Mouse (Mus musculus) MEL (cell line): Measurements from ENCODE around the gene Fut1. TPM values are rescaled to one million over a fixed set of nuclear protein-coding genes. Genes with fewer than 3 reads are reported as not detected.
A peak's percentile ranks its signal among the peaks of the same experiment; 100 is the strongest.

ENCODE experiments used
- DNase-seq: peaks from one replicate; pipeline ENCODE4 v3.0.0; 2011; ENCODE audit warnings: low read depth, low spot score
- H3K27ac ChIP-seq: 2 replicates; pipeline ENCODE4 v1.5.1; 2012; ENCODE audit warnings: low read depth, mild to moderate bottlenecking, control low read depth, low read length, moderate library complexity; ENCODE audit not compliant: control insufficient read depth
- H3K27me3 ChIP-seq, 2 experiments: fragments of 150-350 bp in 1 of 2; sonication (generic) in 1 of 2; 2 replicates each; pipeline ENCODE4 v1.6.1; 2012; ENCODE audit warnings: low read length in 2 of 2, mild to moderate bottlenecking in 2 of 2, improper control_type of control experiment in 1 of 2, moderate library complexity in 1 of 2; ENCODE audit not compliant: insufficient read depth in 2 of 2, control insufficient read depth in 1 of 2
- H3K36me3 ChIP-seq, 2 experiments: 2 replicates each; pipeline ENCODE4 v1.6.1; 2012 to 2014; ENCODE audit warnings: low read length in 2 of 2, improper control_type of control experiment in 1 of 2, inconsistent platforms in 1 of 2, mild to moderate bottlenecking in 1 of 2; ENCODE audit not compliant: insufficient read depth in 2 of 2, control insufficient read depth in 1 of 2
- H3K4me1 ChIP-seq, 2 experiments: fragments of 150-350 bp in 1 of 2; sonication (generic) in 1 of 2; 2 replicates each; pipeline ENCODE4 v1.6.1; 2012; ENCODE audit warnings: low read length in 2 of 2, improper control_type of control experiment in 1 of 2, mild to moderate bottlenecking in 1 of 2; ENCODE audit not compliant: insufficient read depth in 2 of 2, control insufficient read depth in 1 of 2
- H3K4me3 ChIP-seq, 2 experiments: fragments of 150-350 bp in 1 of 2; sonication (generic) in 1 of 2; 2 replicates each; pipeline ENCODE4 v1.5.1; 2012; ENCODE audit warnings: low read depth in 2 of 2, low read length in 2 of 2, mild to moderate bottlenecking in 2 of 2, moderate library complexity in 2 of 2, control low read depth in 1 of 2, improper control_type of control experiment in 1 of 2; ENCODE audit not compliant: control insufficient read depth in 1 of 2, insufficient read depth in 1 of 2
- H3K79me2 ChIP-seq: 2 replicates; pipeline ENCODE4 v1.6.1; 2012; ENCODE audit warnings: mild to moderate bottlenecking, low read length, moderate library complexity; ENCODE audit not compliant: control insufficient read depth, poor library complexity, insufficient read depth
- H3K9ac ChIP-seq: 2 replicates; pipeline ENCODE4 v1.6.1; 2012; ENCODE audit warnings: low read depth, mild to moderate bottlenecking, control low read depth, low read length, moderate library complexity; ENCODE audit not compliant: control insufficient read depth, poor library complexity, severe bottlenecking
- H3K9me3 ChIP-seq: fragments of 150-350 bp; sonication (generic); replicated peaks from 2 replicates; pipeline ENCODE4 v1.6.1; 2012; ENCODE audit warnings: mild to moderate bottlenecking, low read length, improper control_type of control experiment, moderate library complexity; ENCODE audit not compliant: insufficient read depth
- BHLHE40 ChIP-seq: IDR thresholded peaks from 2 replicates; pipeline ENCODE4 v1.6.1; 2012; ENCODE audit warnings: low read depth, mild to moderate bottlenecking, inconsistent platforms, low read length, improper control_type of control experiment, borderline replicate concordance
- CTCF ChIP-seq, 3 experiments: IDR thresholded peaks in 2 of 3; conservative IDR thresholded peaks in 1 of 3; 2 replicates each; pipeline ENCODE4 v1.5.1; 2011 to 2012; ENCODE audit warnings: low read length in 3 of 3, low read depth in 2 of 3, mild to moderate bottlenecking in 2 of 3, improper control_type of control experiment in 1 of 3, inconsistent platforms in 1 of 3, mixed read lengths in 1 of 3, moderate library complexity in 1 of 3; ENCODE audit not compliant: control insufficient read depth in 1 of 3, insufficient read depth in 1 of 3, poor library complexity in 1 of 3, severe bottlenecking in 1 of 3
- E2F4 ChIP-seq: IDR thresholded peaks from 2 replicates; pipeline ENCODE4 v1.6.1; 2011; ENCODE audit warnings: low read depth, low read length, improper control_type of control experiment, borderline replicate concordance
- EP300 ChIP-seq, 2 experiments: IDR thresholded peaks; 2 replicates each; pipeline ENCODE4 v1.6.1; 2011; ENCODE audit warnings: improper control_type of control experiment in 2 of 2, low read length in 2 of 2, low read depth in 1 of 2, mild to moderate bottlenecking in 1 of 2
- ETS1 ChIP-seq: IDR thresholded peaks from 2 replicates; pipeline ENCODE4 v1.6.1; 2012; ENCODE audit warnings: low read depth, mild to moderate bottlenecking, inconsistent platforms, low read length, improper control_type of control experiment, moderate library complexity
- GATA1 ChIP-seq: IDR thresholded peaks from 2 replicates; pipeline ENCODE4 v1.6.1; 2011; ENCODE audit warnings: low read depth, low read length, improper control_type of control experiment
- HCFC1 ChIP-seq: IDR thresholded peaks from 2 replicates; pipeline ENCODE4 v1.6.1; 2012; ENCODE audit warnings: low read depth, mild to moderate bottlenecking, inconsistent platforms, low read length, improper control_type of control experiment, moderate library complexity
- JUND ChIP-seq: IDR thresholded peaks from 2 replicates; pipeline ENCODE4 v1.6.1; 2011; ENCODE audit warnings: low read depth, mild to moderate bottlenecking, improper control_type of control experiment, low read length
- MAFK ChIP-seq: IDR thresholded peaks from 2 replicates; pipeline ENCODE4 v1.6.1; 2011; ENCODE audit warnings: low read depth, mild to moderate bottlenecking, low read length, improper control_type of control experiment, borderline replicate concordance
- MXI1 ChIP-seq: IDR thresholded peaks from 2 replicates; pipeline ENCODE4 v1.6.1; 2011; ENCODE audit warnings: mild to moderate bottlenecking, low read depth, low read length, improper control_type of control experiment
- NELFE ChIP-seq: IDR thresholded peaks from 2 replicates; pipeline ENCODE4 v1.6.1; 2011; ENCODE audit warnings: low read depth, low read length, improper control_type of control experiment
- NRF1 ChIP-seq: IDR thresholded peaks from 2 replicates; pipeline ENCODE4 v1.6.1; 2014; ENCODE audit warnings: low read depth, mild to moderate bottlenecking, inconsistent platforms, low read length, improper control_type of control experiment, moderate library complexity; ENCODE audit not compliant: poor library complexity, insufficient read depth, severe bottlenecking
- POLR2A ChIP-seq, 2 experiments: IDR thresholded peaks; 2 replicates each; pipeline ENCODE4 v1.6.1; 2011 to 2012; ENCODE audit warnings: low read length in 2 of 2, mild to moderate bottlenecking in 2 of 2, control low read depth in 1 of 2, improper control_type of control experiment in 1 of 2, low read depth in 1 of 2, moderate library complexity in 1 of 2; ENCODE audit not compliant: control insufficient read depth in 1 of 2, insufficient read depth in 1 of 2, poor library complexity in 1 of 2
- POLR2AphosphoS2 ChIP-seq: IDR thresholded peaks from 2 replicates; pipeline ENCODE4 v1.6.1; 2011; ENCODE audit warnings: low read length, improper control_type of control experiment
- POLR2AphosphoS5 ChIP-seq: IDR thresholded peaks from 2 replicates; pipeline ENCODE4 v1.6.1; 2012; ENCODE audit warnings: low read depth, borderline replicate concordance, mild to moderate bottlenecking, inconsistent platforms, low read length, moderate library complexity, mixed read lengths
- RAD21 ChIP-seq: IDR thresholded peaks from 2 replicates; pipeline ENCODE4 v1.6.1; 2011; ENCODE audit warnings: mild to moderate bottlenecking, low read depth, low read length, improper control_type of control experiment
- SIN3A ChIP-seq: IDR thresholded peaks from 2 replicates; pipeline ENCODE4 v1.6.1; 2012; ENCODE audit warnings: low read length, improper control_type of control experiment, inconsistent platforms
- SMC3 ChIP-seq: IDR thresholded peaks from 2 replicates; pipeline ENCODE4 v1.6.1; 2011; ENCODE audit warnings: low read depth, low read length, improper control_type of control experiment
- TAL1 ChIP-seq: IDR thresholded peaks from 2 replicates; pipeline ENCODE4 v1.6.1; 2012; ENCODE audit warnings: mild to moderate bottlenecking, inconsistent platforms, low read length, moderate library complexity, mixed read lengths
- TBP ChIP-seq: IDR thresholded peaks from 2 replicates; pipeline ENCODE4 v1.8.0; 2011; ENCODE audit warnings: low read depth, low read length, improper control_type of control experiment
- TCF12 ChIP-seq: IDR thresholded peaks from 2 replicates; pipeline ENCODE4 v1.6.1; 2014; ENCODE audit warnings: low read depth, mild to moderate bottlenecking, inconsistent platforms, low read length, improper control_type of control experiment, moderate library complexity
- UBTF ChIP-seq: IDR thresholded peaks from 2 replicates; pipeline ENCODE4 v1.6.1; 2012; ENCODE audit warnings: low read depth, mild to moderate bottlenecking, inconsistent platforms, low read length, improper control_type of control experiment, moderate library complexity, borderline replicate concordance; ENCODE audit not compliant: insufficient read depth
- ZKSCAN1 ChIP-seq: IDR thresholded peaks from 2 replicates; pipeline ENCODE4 v1.6.1; 2012; ENCODE audit warnings: low read depth, mild to moderate bottlenecking, inconsistent platforms, low read length, improper control_type of control experiment, moderate library complexity
- ZMIZ1 ChIP-seq: IDR thresholded peaks from 2 replicates; pipeline ENCODE4 v1.6.1; 2012; ENCODE audit warnings: low read depth, mild to moderate bottlenecking, inconsistent platforms, low read length, improper control_type of control experiment, moderate library complexity
- ZNF384 ChIP-seq: IDR thresholded peaks from 2 replicates; pipeline ENCODE4 v1.6.1; 2012; ENCODE audit warnings: low read depth, mild to moderate bottlenecking, inconsistent platforms, low read length, improper control_type of control experiment
- polyA plus RNA-seq, 2 experiments: library from polyadenylated mRNA; stranded (reverse) in 1 of 2; unstranded in 1 of 2; fragments of >175 nt in 1 of 2; fragments of >200 nt in 1 of 2; gene quantifications; 2 replicates each; pipeline versions ENCODE4 v1.2.1 to v1.2.4; 2012; ENCODE audit warnings: low replicate concordance in 2 of 2, low read depth in 1 of 2; ENCODE audit not compliant: insufficient read length in 2 of 2, insufficient read depth in 1 of 2, missing spikeins in 1 of 2
- total RNA-seq: library from RNA; depleted of rRNA; stranded (reverse); fragments of 300-350 nt; gene quantifications from 2 replicates; pipeline ENCODE4 v1.2.3, GENCODE M21; 2012

The Fut1 gene
- total and polyA plus RNA-seq, 3 experiments = 0.04 TPM; not detected in 2

DNA sequence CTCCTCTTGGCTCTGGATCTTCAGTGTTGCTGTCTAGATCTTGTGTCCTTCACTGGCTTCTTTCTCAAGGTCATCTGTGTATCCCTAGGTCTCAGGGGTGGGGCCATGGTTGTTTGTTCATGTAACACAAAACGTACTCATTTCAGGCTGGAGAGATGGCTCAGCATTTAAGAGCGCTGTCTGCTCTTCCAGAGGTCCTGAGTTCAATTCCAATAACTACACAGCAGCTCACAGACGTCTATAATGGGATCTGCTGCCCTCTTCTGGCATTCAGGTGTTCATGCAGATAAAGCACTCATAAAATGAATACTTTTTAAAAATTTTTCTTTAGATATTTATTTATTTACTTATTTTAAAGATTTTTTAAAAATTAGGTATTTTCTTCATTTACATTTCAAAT, 26.2 kb upstream of the Fut1 start:
- no peak for TF ChIP-seq TAL1
- TF ChIP-seq BHLHE40 = no peak
- TF ChIP-seq POLR2AphosphoS5 = no peak
- TF ChIP-seq NELFE = no peak
- no peak for TF ChIP-seq MXI1
- TF ChIP-seq SIN3A = no peak
- TF ChIP-seq POLR2AphosphoS2 = no peak
- no peak for TF ChIP-seq NRF1
- no peak for TF ChIP-seq JUND
- TF ChIP-seq POLR2A (IDR thresholded peaks at IDR 0.05; ENCODE audit: control insufficient read depth in 1 of 2, insufficient read depth in 1 of 2, low read depth in 1 of 2, low read length in 2 of 2, poor library complexity in 1 of 2) = no peak
- no peak for TF ChIP-seq EP300 (IDR thresholded peaks at IDR 0.05; ENCODE audit: low read depth in 1 of 2, low read length in 2 of 2)
- TF ChIP-seq HCFC1 = no peak
- no peak for TF ChIP-seq ZMIZ1
- no peak for TF ChIP-seq MAFK
- TF ChIP-seq UBTF = no peak
- TF ChIP-seq ETS1 = no peak
- no peak for TF ChIP-seq GATA1
- TF ChIP-seq E2F4 = no peak
- peak; percentile 32 to 53 (median 39); a peak in 5 of 6 replicates for TF ChIP-seq CTCF (IDR thresholded peaks at IDR 0.05 in 2 of 3, conservative IDR thresholded peaks at IDR 0.05 in 1 of 3; ENCODE audit: control insufficient read depth in 1 of 3, insufficient read depth in 1 of 3, low read depth in 2 of 3, low read length in 3 of 3, poor library complexity in 1 of 3, severe bottlenecking in 1 of 3)
- peak; percentile 43 for TF ChIP-seq RAD21
- peak; percentile 51 for TF ChIP-seq SMC3
- TF ChIP-seq TCF12 = no peak
- no peak for TF ChIP-seq ZKSCAN1
- TF ChIP-seq TBP = no peak
- TF ChIP-seq ZNF384 = no peak
- Histone ChIP-seq H3K4me1 (peaks cover 6 to 13% of the 10 kb centered on the region in 2 experiments), H3K36me3 (peaks cover 0 to 22% of the 10 kb centered on the region in 2 experiments; a peak in 3 of 4 replicates), H3K4me3 (no peak overlapping the region), H3K9ac (no peak overlapping the region), H3K27ac (no peak overlapping the region), H3K27me3 (no peaks in the 10 kb centered on the region), H3K79me2 (no peaks in the 10 kb centered on the region), H3K9me3 (no peaks in the 10 kb centered on the region)
- peak; percentile 65 for DNase-seq
